Comparison of ENCODE assay signal across 11 mouse cellular contexts in the genomic region with DNA sequence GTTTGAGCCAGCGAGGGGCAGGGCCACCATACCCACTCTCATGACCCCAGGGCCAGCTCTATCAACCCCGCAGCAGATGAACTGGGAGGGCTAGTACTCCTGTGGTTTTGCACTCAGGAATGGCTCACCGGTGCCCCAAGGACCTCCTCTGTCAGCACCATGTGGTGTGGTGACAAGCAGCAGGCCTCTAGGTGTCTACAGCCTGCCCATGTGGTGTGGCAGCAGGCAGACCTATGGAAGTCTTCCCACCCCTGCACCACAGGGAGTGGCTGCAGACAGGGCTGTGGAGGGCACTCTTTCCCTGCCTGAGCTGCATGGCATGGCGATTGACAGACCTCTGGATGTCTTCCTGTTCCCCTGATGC. TPM values are rescaled to one million over a fixed set of nuclear protein-coding genes. Genes with fewer than 3 reads are reported as not detected.
DNase-seq lines count a peak whose midpoint lies in the region; ATAC-seq lines count a peak whose summit lies in the region.
"Had no signal": no experiment of that assay in that cellular context is flagged by ENCODE, and none has a peak within 500 bp of the region (broad histone marks: within the 10 kb centered on the region; RNA-seq: fewer than 3 reads in every experiment).

No protein-coding gene starts in this region.

- H3K27ac ChIP-seq in heart, embryonic 16.5 days (ENCODE audit: low read length): no peak overlapping the region
- H3K27ac ChIP-seq in midbrain, embryonic 14.5 days (replicated peaks; ENCODE audit: low read depth, low read length): no peak overlapping the region
- H3K27ac ChIP-seq in midbrain, embryonic 16.5 days (ENCODE audit: low read length): no peak overlapping the region
- no peak overlapping the region for H3K27ac ChIP-seq in stomach, embryonic 15.5 days

- H3K4me1 ChIP-seq in heart, embryonic 16.5 days (ENCODE audit: control insufficient read depth, insufficient read depth, low read length): peaks cover 13% of the 10 kb centered on the region
- H3K4me1 ChIP-seq in midbrain, embryonic 14.5 days (ENCODE audit: control insufficient read depth, insufficient read depth, low read length): peaks cover 11% of the 10 kb centered on the region
- peaks cover 10% of the 10 kb centered on the region for H3K4me1 ChIP-seq in midbrain, embryonic 16.5 days (ENCODE audit: control insufficient read depth, insufficient read depth, low read length)
- H3K4me1 ChIP-seq in stomach, embryonic 15.5 days: no peaks in the 10 kb centered on the region

- no peaks in the 10 kb centered on the region for H3K9me3 ChIP-seq in heart, embryonic 16.5 days (replicated peaks; ENCODE audit: control insufficient read depth, low read length)
- H3K9me3 ChIP-seq in midbrain, embryonic 14.5 days (ENCODE audit: control insufficient read depth, low read length): no peaks in the 10 kb centered on the region
- no peaks in the 10 kb centered on the region for H3K9me3 ChIP-seq in midbrain, embryonic 16.5 days (replicated peaks; ENCODE audit: control insufficient read depth, low read length, poor library complexity, severe bottlenecking)
- no peaks in the 10 kb centered on the region for H3K9me3 ChIP-seq in stomach, embryonic 15.5 days

- H3K9ac ChIP-seq in heart, embryonic 16.5 days (ENCODE audit: low read length): no peak overlapping the region
- H3K9ac ChIP-seq in midbrain, embryonic 14.5 days (replicated peaks; ENCODE audit: low read length): no peak overlapping the region
- no peak overlapping the region for H3K9ac ChIP-seq in midbrain, embryonic 16.5 days (ENCODE audit: low read depth, low read length)
- H3K9ac ChIP-seq in stomach, embryonic 15.5 days: no peak overlapping the region

- H3K36me3 ChIP-seq in heart, embryonic 16.5 days (ENCODE audit: control insufficient read depth, insufficient read depth): no peaks in the 10 kb centered on the region
- H3K36me3 ChIP-seq in midbrain, embryonic 14.5 days (ENCODE audit: control insufficient read depth, insufficient read depth, low read length): no peaks in the 10 kb centered on the region
- no peaks in the 10 kb centered on the region for H3K36me3 ChIP-seq in midbrain, embryonic 16.5 days (ENCODE audit: control insufficient read depth, insufficient read depth, low read length)
- H3K36me3 ChIP-seq in stomach, embryonic 15.5 days: no peaks in the 10 kb centered on the region

- no peaks in the 10 kb centered on the region for H3K27me3 ChIP-seq in heart, embryonic 16.5 days (ENCODE audit: control insufficient read depth, insufficient read depth, low read length)
- no peaks in the 10 kb centered on the region for H3K27me3 ChIP-seq in midbrain, embryonic 14.5 days (ENCODE audit: control insufficient read depth, insufficient read depth, low read length)
- no peaks in the 10 kb centered on the region for H3K27me3 ChIP-seq in midbrain, embryonic 16.5 days (ENCODE audit: control insufficient read depth, insufficient read depth, low read depth, low read length)
- H3K27me3 ChIP-seq in stomach, embryonic 15.5 days (replicated peaks): no peaks in the 10 kb centered on the region

- peak; percentile 2 to 7 for DNase-seq in cerebellum, postnatal 10 days
- no peak for DNase-seq in cerebellum, adult 8-10 months
- DNase-seq in heart, adult 8-10 months (ENCODE audit: low spot score): no peak
- DNase-seq in midbrain, embryonic 14.5 days: no peak
- DNase-seq in left cerebral cortex, adult 11 months (ENCODE audit: low spot score): no peak
- DNase-seq: cerebellum, adult 9-10 months; gastrocnemius, postnatal 10 days; right cerebral cortex, postnatal 25 days had no signal

- ATAC-seq in heart, embryonic 16.5 days (replicated peaks; ENCODE audit: extremely low read depth, insufficient read depth, low FRiP score): peak; percentile 79
- ATAC-seq in midbrain, embryonic 14.5 days (ENCODE audit: low FRiP score, low TSS enrichment): peak; percentile 18; the same call in 1 of the 2 replicates
- ATAC-seq in midbrain, embryonic 16.5 days: no peak
- peak; percentile 27 for ATAC-seq in stomach, embryonic 15.5 days (ENCODE audit: insufficient read depth, low FRiP score, low read depth)

- WGBS in heart, embryonic 16.5 days: 11% methylated on average over 4 of the region's 4 CpGs
- 26% methylated on average over 4 of the region's 4 CpGs for WGBS in midbrain, embryonic 14.5 days
- WGBS in midbrain, embryonic 16.5 days: 40% methylated on average over 4 of the region's 4 CpGs
- 28% methylated on average over 4 of the region's 4 CpGs for WGBS in stomach, embryonic 15.5 days

- H3K4me2 ChIP-seq in heart, embryonic 16.5 days (ENCODE audit: low read depth, low read length): peak overlapping the region; percentile 33
- no peak overlapping the region for H3K4me2 ChIP-seq in midbrain, embryonic 14.5 days (ENCODE audit: low read length)
- H3K4me2 ChIP-seq in midbrain, embryonic 16.5 days (ENCODE audit: low read length): no peak overlapping the region
- no peak overlapping the region for H3K4me2 ChIP-seq in stomach, embryonic 15.5 days

- H3K4me3 ChIP-seq in heart, embryonic 16.5 days (ENCODE audit: low read length): no peak overlapping the region
- no peak overlapping the region for H3K4me3 ChIP-seq in midbrain, embryonic 14.5 days (replicated peaks; ENCODE audit: low read depth, low read length)
- no peak overlapping the region for H3K4me3 ChIP-seq in midbrain, embryonic 16.5 days (ENCODE audit: low read depth, low read length)
- H3K4me3 ChIP-seq in stomach, embryonic 15.5 days (replicated peaks): no peak overlapping the region

RNA-seq across cellular contexts. Expression of a gene that starts 2.7 kb away (rescaled TPM):
- polyA plus RNA-seq in heart, embryonic 16.5 days (2015; fragmentation: Nextera tagmentation; extraction: Ambion mirVana): 0.12 and 0.27 TPM in 2 replicates
- 1 to 10 TPM in 1 of 4 experiments, under 1 TPM in 3; 0.22 to 1.1 (median 0.62) TPM for total RNA-seq in heart, adult 8-10 months (2022)
- 2.0 and 3.0 TPM in 2 replicates for polyA plus RNA-seq in midbrain, embryonic 14.5 days (2014; fragmentation: Nextera tagmentation; extraction: Ambion mirVana)
- 2.2 and 3.2 TPM in 2 replicates for polyA plus RNA-seq in midbrain, embryonic 16.5 days (2015; fragmentation: Nextera tagmentation; extraction: Ambion mirVana)
- polyA plus RNA-seq in stomach, embryonic 15.5 days (2015; fragmentation: Nextera tagmentation; extraction: Ambion mirVana): 0.12 and 0.15 TPM in 2 replicates
- total RNA-seq: gastrocnemius, postnatal 10 days had no signal

RNA-seq across cellular contexts. Expression of a gene that starts 42.5 kb away (rescaled TPM):
- polyA plus RNA-seq in heart, embryonic 16.5 days (2015; fragmentation: Nextera tagmentation; extraction: Ambion mirVana): 6.3 and 7.0 TPM in 2 replicates
- total RNA-seq in heart, adult 8-10 months (2022): 10 to 100 TPM; 19.7 to 25.4 (median 21.6) TPM
- 27.2 and 35.9 TPM in 2 replicates for polyA plus RNA-seq in midbrain, embryonic 14.5 days (2014; fragmentation: Nextera tagmentation; extraction: Ambion mirVana)
- 20.9 and 24.6 TPM in 2 replicates for polyA plus RNA-seq in midbrain, embryonic 16.5 days (2015; fragmentation: Nextera tagmentation; extraction: Ambion mirVana)
- polyA plus RNA-seq in stomach, embryonic 15.5 days (2015; fragmentation: Nextera tagmentation; extraction: Ambion mirVana): 7.8 and 8.7 TPM in 2 replicates

Comparison
In these comparisons a context has a peak if more than half of its experiments do, and no peak if none do; other contexts are left out.
1. DNase-seq: peak in cerebellum, postnatal 10 days (2 of 2); none in cerebellum, adult 8-10 months (single experiment), heart, adult 8-10 months (single experiment), midbrain, embryonic 14.5 days (single experiment) and left cerebral cortex, adult 11 months (single experiment).